Mouse (Mus musculus) hindbrain, embryonic 13.5 days (tissue): ENCODE data around the gene Cnot6. TPM values are rescaled to one million over a fixed set of nuclear protein-coding genes. Genes with fewer than 3 reads are reported as not detected.

Experiments used
- polyA plus RNA-seq: library from polyadenylated mRNA; unstranded; fragments of >200 nt; fragmentation: Nextera tagmentation; extraction: Ambion mirVana; gene quantifications from 2 replicates; pipeline ENCODE4 v1.2.1, GENCODE M21; 2015

Gene Cnot6
- polyA plus RNA-seq, 1 experiment from 2014 or later, result 57.1 TPM

Other genes with a start within 250 kb of the Cnot6 start
- not detected in 2 replicates for gene Olfr1386, start 247.7 kb downstream of the Cnot6 start, polyA plus RNA-seq
- gene Olfr1385, start 223.7 kb downstream of the Cnot6 start, polyA plus RNA-seq, result not detected in 2 replicates
- not detected in 2 replicates for gene Olfr1384, start 206.0 kb downstream of the Cnot6 start, polyA plus RNA-seq
- not detected in 2 replicates for gene Olfr1383, start 193.1 kb downstream of the Cnot6 start, polyA plus RNA-seq
- gene Olfr1382, start 184.5 kb downstream of the Cnot6 start, polyA plus RNA-seq, result not detected in 2 replicates
- not detected in 2 replicates for gene Olfr1381, start 169.3 kb downstream of the Cnot6 start, polyA plus RNA-seq
- gene Olfr1380, start 155.8 kb downstream of the Cnot6 start, polyA plus RNA-seq, result not detected in 2 replicates
- gene Flt4, start 103.5 kb downstream of the Cnot6 start, polyA plus RNA-seq, result 1.5 and 2.2 TPM in 2 replicates
- not detected in 2 replicates for gene Scgb3a1, start 49.1 kb downstream of the Cnot6 start, polyA plus RNA-seq
- 5.3 and 5.5 TPM in 2 replicates for gene Gfpt2, start 81.5 kb upstream of the Cnot6 start, polyA plus RNA-seq
- gene Mapk9, start 134.0 kb upstream of the Cnot6 start, polyA plus RNA-seq, result 54.0 TPM in 2 replicates
- gene Rasgef1c, start 189.1 kb upstream of the Cnot6 start, polyA plus RNA-seq, result 14.4 and 16.5 TPM in 2 replicates